Mouse (Mus musculus) MEL (cell line): ENCODE data around the gene Mrpl42. TPM values are rescaled to one million over a fixed set of nuclear protein-coding genes. Genes with fewer than 3 reads are reported as not detected.

Experiments used
- DNase-seq: peaks from one replicate; pipeline ENCODE4 v3.0.0; 2011; ENCODE audit warnings: low read depth, low spot score
- H3K27ac ChIP-seq: 2 replicates; pipeline ENCODE4 v1.5.1; 2012; ENCODE audit warnings: low read depth, mild to moderate bottlenecking, control low read depth, low read length, moderate library complexity; ENCODE audit not compliant: control insufficient read depth
- H3K27me3 ChIP-seq, 2 experiments: fragments of 150-350 bp in 1 of 2; sonication (generic) in 1 of 2; 2 replicates each; pipeline ENCODE4 v1.6.1; 2012; ENCODE audit warnings: low read length in 2 of 2, mild to moderate bottlenecking in 2 of 2, improper control_type of control experiment in 1 of 2, moderate library complexity in 1 of 2; ENCODE audit not compliant: insufficient read depth in 2 of 2, control insufficient read depth in 1 of 2
- H3K36me3 ChIP-seq, 2 experiments: 2 replicates each; pipeline ENCODE4 v1.6.1; 2012 to 2014; ENCODE audit warnings: low read length in 2 of 2, improper control_type of control experiment in 1 of 2, inconsistent platforms in 1 of 2, mild to moderate bottlenecking in 1 of 2; ENCODE audit not compliant: insufficient read depth in 2 of 2, control insufficient read depth in 1 of 2
- H3K4me1 ChIP-seq, 2 experiments: fragments of 150-350 bp in 1 of 2; sonication (generic) in 1 of 2; 2 replicates each; pipeline ENCODE4 v1.6.1; 2012; ENCODE audit warnings: low read length in 2 of 2, improper control_type of control experiment in 1 of 2, mild to moderate bottlenecking in 1 of 2; ENCODE audit not compliant: insufficient read depth in 2 of 2, control insufficient read depth in 1 of 2
- H3K4me3 ChIP-seq, 2 experiments: fragments of 150-350 bp in 1 of 2; sonication (generic) in 1 of 2; 2 replicates each; pipeline ENCODE4 v1.5.1; 2012; ENCODE audit warnings: low read depth in 2 of 2, low read length in 2 of 2, mild to moderate bottlenecking in 2 of 2, moderate library complexity in 2 of 2, control low read depth in 1 of 2, improper control_type of control experiment in 1 of 2; ENCODE audit not compliant: control insufficient read depth in 1 of 2, insufficient read depth in 1 of 2
- H3K79me2 ChIP-seq: 2 replicates; pipeline ENCODE4 v1.6.1; 2012; ENCODE audit warnings: mild to moderate bottlenecking, low read length, moderate library complexity; ENCODE audit not compliant: control insufficient read depth, poor library complexity, insufficient read depth
- H3K9ac ChIP-seq: 2 replicates; pipeline ENCODE4 v1.6.1; 2012; ENCODE audit warnings: low read depth, mild to moderate bottlenecking, control low read depth, low read length, moderate library complexity; ENCODE audit not compliant: control insufficient read depth, poor library complexity, severe bottlenecking
- H3K9me3 ChIP-seq: fragments of 150-350 bp; sonication (generic); replicated peaks from 2 replicates; pipeline ENCODE4 v1.6.1; 2012; ENCODE audit warnings: mild to moderate bottlenecking, low read length, improper control_type of control experiment, moderate library complexity; ENCODE audit not compliant: insufficient read depth
- BHLHE40 ChIP-seq: IDR thresholded peaks from 2 replicates; pipeline ENCODE4 v1.6.1; 2012; ENCODE audit warnings: low read depth, mild to moderate bottlenecking, inconsistent platforms, low read length, improper control_type of control experiment, borderline replicate concordance
- CHD1 ChIP-seq: IDR thresholded peaks from 2 replicates; pipeline ENCODE4 v1.6.1; 2012; ENCODE audit warnings: low read depth, mild to moderate bottlenecking, inconsistent platforms, low read length, improper control_type of control experiment
- CHD2 ChIP-seq: IDR thresholded peaks from 2 replicates; pipeline ENCODE4 v1.6.1; 2011; ENCODE audit warnings: low read length, improper control_type of control experiment
- CTCF ChIP-seq, 3 experiments: IDR thresholded peaks in 2 of 3; conservative IDR thresholded peaks in 1 of 3; 2 replicates each; pipeline ENCODE4 v1.5.1; 2011 to 2012; ENCODE audit warnings: low read length in 3 of 3, low read depth in 2 of 3, mild to moderate bottlenecking in 2 of 3, improper control_type of control experiment in 1 of 3, inconsistent platforms in 1 of 3, mixed read lengths in 1 of 3, moderate library complexity in 1 of 3; ENCODE audit not compliant: control insufficient read depth in 1 of 3, insufficient read depth in 1 of 3, poor library complexity in 1 of 3, severe bottlenecking in 1 of 3
- ELF1 ChIP-seq: IDR thresholded peaks from 2 replicates; pipeline ENCODE4 v1.6.1; 2014; ENCODE audit warnings: low read depth, mild to moderate bottlenecking, inconsistent platforms, low read length, improper control_type of control experiment, moderate library complexity
- EP300 ChIP-seq, 2 experiments: IDR thresholded peaks; 2 replicates each; pipeline ENCODE4 v1.6.1; 2011; ENCODE audit warnings: improper control_type of control experiment in 2 of 2, low read length in 2 of 2, low read depth in 1 of 2, mild to moderate bottlenecking in 1 of 2
- ETS1 ChIP-seq: IDR thresholded peaks from 2 replicates; pipeline ENCODE4 v1.6.1; 2012; ENCODE audit warnings: low read depth, mild to moderate bottlenecking, inconsistent platforms, low read length, improper control_type of control experiment, moderate library complexity
- GABPA ChIP-seq: IDR thresholded peaks from 2 replicates; pipeline ENCODE4 v1.6.1; 2012; ENCODE audit warnings: low read depth, mild to moderate bottlenecking, inconsistent platforms, low read length, improper control_type of control experiment, moderate library complexity
- HCFC1 ChIP-seq: IDR thresholded peaks from 2 replicates; pipeline ENCODE4 v1.6.1; 2012; ENCODE audit warnings: low read depth, mild to moderate bottlenecking, inconsistent platforms, low read length, improper control_type of control experiment, moderate library complexity
- JUND ChIP-seq: IDR thresholded peaks from 2 replicates; pipeline ENCODE4 v1.6.1; 2011; ENCODE audit warnings: low read depth, mild to moderate bottlenecking, improper control_type of control experiment, low read length
- KAT2A ChIP-seq: conservative IDR thresholded peaks from 2 replicates; pipeline ENCODE4 v1.6.1; 2012; ENCODE audit warnings: low read depth, low read length, improper control_type of control experiment, inconsistent platforms
- MAZ ChIP-seq: IDR thresholded peaks from 2 replicates; pipeline ENCODE4 v1.6.1; 2012; ENCODE audit warnings: low read depth, mild to moderate bottlenecking, inconsistent platforms, low read length, improper control_type of control experiment
- MEF2A ChIP-seq: IDR thresholded peaks from 2 replicates; pipeline ENCODE4 v1.6.1; 2014; ENCODE audit warnings: low read depth, mild to moderate bottlenecking, inconsistent platforms, low read length, improper control_type of control experiment; ENCODE audit not compliant: poor library complexity, insufficient replicate concordance, severe bottlenecking; ENCODE audit errors: extremely low read depth
- MXI1 ChIP-seq: IDR thresholded peaks from 2 replicates; pipeline ENCODE4 v1.6.1; 2011; ENCODE audit warnings: mild to moderate bottlenecking, low read depth, low read length, improper control_type of control experiment
- MYB ChIP-seq: IDR thresholded peaks from 2 replicates; pipeline ENCODE4 v1.6.1; 2011; ENCODE audit warnings: mild to moderate bottlenecking, low read depth, low read length, improper control_type of control experiment
- NELFE ChIP-seq: IDR thresholded peaks from 2 replicates; pipeline ENCODE4 v1.6.1; 2011; ENCODE audit warnings: low read depth, low read length, improper control_type of control experiment
- NRF1 ChIP-seq: IDR thresholded peaks from 2 replicates; pipeline ENCODE4 v1.6.1; 2014; ENCODE audit warnings: low read depth, mild to moderate bottlenecking, inconsistent platforms, low read length, improper control_type of control experiment, moderate library complexity; ENCODE audit not compliant: poor library complexity, insufficient read depth, severe bottlenecking
- POLR2A ChIP-seq, 2 experiments: IDR thresholded peaks; 2 replicates each; pipeline ENCODE4 v1.6.1; 2011 to 2012; ENCODE audit warnings: low read length in 2 of 2, mild to moderate bottlenecking in 2 of 2, control low read depth in 1 of 2, improper control_type of control experiment in 1 of 2, low read depth in 1 of 2, moderate library complexity in 1 of 2; ENCODE audit not compliant: control insufficient read depth in 1 of 2, insufficient read depth in 1 of 2, poor library complexity in 1 of 2
- POLR2AphosphoS2 ChIP-seq: IDR thresholded peaks from 2 replicates; pipeline ENCODE4 v1.6.1; 2011; ENCODE audit warnings: low read length, improper control_type of control experiment
- POLR2AphosphoS5 ChIP-seq: IDR thresholded peaks from 2 replicates; pipeline ENCODE4 v1.6.1; 2012; ENCODE audit warnings: low read depth, borderline replicate concordance, mild to moderate bottlenecking, inconsistent platforms, low read length, moderate library complexity, mixed read lengths
- RAD21 ChIP-seq: IDR thresholded peaks from 2 replicates; pipeline ENCODE4 v1.6.1; 2011; ENCODE audit warnings: mild to moderate bottlenecking, low read depth, low read length, improper control_type of control experiment
- SIN3A ChIP-seq: IDR thresholded peaks from 2 replicates; pipeline ENCODE4 v1.6.1; 2012; ENCODE audit warnings: low read length, improper control_type of control experiment, inconsistent platforms
- TCF12 ChIP-seq: IDR thresholded peaks from 2 replicates; pipeline ENCODE4 v1.6.1; 2014; ENCODE audit warnings: low read depth, mild to moderate bottlenecking, inconsistent platforms, low read length, improper control_type of control experiment, moderate library complexity
- UBTF ChIP-seq: IDR thresholded peaks from 2 replicates; pipeline ENCODE4 v1.6.1; 2012; ENCODE audit warnings: low read depth, mild to moderate bottlenecking, inconsistent platforms, low read length, improper control_type of control experiment, moderate library complexity, borderline replicate concordance; ENCODE audit not compliant: insufficient read depth
- USF1 ChIP-seq: IDR thresholded peaks from 2 replicates; pipeline ENCODE4 v1.6.1; 2014; ENCODE audit warnings: low read depth, mild to moderate bottlenecking, inconsistent platforms, low read length, improper control_type of control experiment, moderate library complexity
- USF2 ChIP-seq, 2 experiments: IDR thresholded peaks; 2 replicates each; pipeline ENCODE4 v1.6.1; 2011 to 2012; ENCODE audit warnings: improper control_type of control experiment in 2 of 2, low read length in 2 of 2, borderline replicate concordance in 1 of 2, inconsistent platforms in 1 of 2, low read depth in 1 of 2, mild to moderate bottlenecking in 1 of 2; ENCODE audit not compliant: insufficient read depth in 1 of 2
- ZKSCAN1 ChIP-seq: IDR thresholded peaks from 2 replicates; pipeline ENCODE4 v1.6.1; 2012; ENCODE audit warnings: low read depth, mild to moderate bottlenecking, inconsistent platforms, low read length, improper control_type of control experiment, moderate library complexity
- ZMIZ1 ChIP-seq: IDR thresholded peaks from 2 replicates; pipeline ENCODE4 v1.6.1; 2012; ENCODE audit warnings: low read depth, mild to moderate bottlenecking, inconsistent platforms, low read length, improper control_type of control experiment, moderate library complexity
- polyA plus RNA-seq, 2 experiments: library from polyadenylated mRNA; stranded (reverse) in 1 of 2; unstranded in 1 of 2; fragments of >175 nt in 1 of 2; fragments of >200 nt in 1 of 2; gene quantifications; 2 replicates each; pipeline versions ENCODE4 v1.2.1 to v1.2.4; 2012; ENCODE audit warnings: low replicate concordance in 2 of 2, low read depth in 1 of 2; ENCODE audit not compliant: insufficient read length in 2 of 2, insufficient read depth in 1 of 2, missing spikeins in 1 of 2
- total RNA-seq: library from RNA; depleted of rRNA; stranded (reverse); fragments of 300-350 nt; gene quantifications from 2 replicates; pipeline ENCODE4 v1.2.3, GENCODE M21; 2012

The Mrpl42 gene
- total and polyA plus RNA-seq, 3 experiments = 187 to 1,026 (median 298) TPM

GRCm38 (mm10) chr10:95543377-95543776 lies 41.6 kb upstream of the Mrpl42 start:
- H3K4me1 ChIP-seq = no peaks in the 10 kb centered on the region
- TF ChIP-seq NRF1 = no peak
- TF ChIP-seq ZMIZ1 = no peak
- no peak for TF ChIP-seq EP300 (IDR thresholded peaks at IDR 0.05; ENCODE audit: low read depth in 1 of 2, low read length in 2 of 2)
- TF ChIP-seq ZKSCAN1 = no peak
- no peak for TF ChIP-seq ELF1
- no peak for TF ChIP-seq JUND
- TF ChIP-seq ETS1 = no peak
- no peak for TF ChIP-seq MEF2A
- no peak for TF ChIP-seq TCF12
- no peak for TF ChIP-seq KAT2A
- no peak for TF ChIP-seq USF2 (IDR thresholded peaks at IDR 0.05; ENCODE audit: borderline replicate concordance in 1 of 2, insufficient read depth in 1 of 2, low read depth in 1 of 2, low read length in 2 of 2)
- TF ChIP-seq HCFC1 = no peak
- no peak for TF ChIP-seq CHD2
- TF ChIP-seq NELFE = no peak
- TF ChIP-seq MXI1 = no peak
- no peak for TF ChIP-seq CHD1
- no peak for TF ChIP-seq GABPA
- TF ChIP-seq UBTF = no peak
- no peak for TF ChIP-seq RAD21
- TF ChIP-seq MAZ = no peak
- H3K4me3 ChIP-seq = no peak overlapping the region
- no peaks in the 10 kb centered on the region for H3K9me3 ChIP-seq
- H3K9ac ChIP-seq = no peak overlapping the region
- peaks cover 2 to 7% of the 10 kb centered on the region in 2 experiments; a peak in 3 of 4 replicates for H3K36me3 ChIP-seq
- DNase-seq = no peak
- H3K27ac ChIP-seq = no peak overlapping the region
- H3K27me3 ChIP-seq = no peaks in the 10 kb centered on the region
- H3K79me2 ChIP-seq = peaks cover 19% of the 10 kb centered on the region

DNA sequence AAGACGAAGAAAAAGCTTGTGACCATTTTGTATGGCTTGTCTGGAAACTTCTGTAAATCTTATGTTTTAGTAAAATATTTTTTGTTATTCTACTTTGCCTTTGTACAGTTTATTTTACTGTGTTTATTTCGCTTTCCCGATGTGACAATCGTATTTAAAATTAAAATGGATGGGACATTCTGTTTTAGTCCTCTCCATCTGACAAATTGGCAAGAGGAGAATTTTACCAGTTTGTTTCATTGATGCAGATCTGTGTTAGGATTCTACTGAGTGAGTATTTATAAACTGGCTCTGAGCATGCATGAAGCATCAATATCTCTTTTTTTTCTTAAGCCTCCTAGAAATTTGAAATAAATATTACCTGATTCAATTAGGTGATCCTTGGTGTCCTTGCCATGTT lies 41.2 kb upstream of the Mrpl42 start:
- H3K4me3 ChIP-seq = no peak overlapping the region
- H3K4me1 ChIP-seq = no peaks in the 10 kb centered on the region
- H3K27me3 ChIP-seq = no peaks in the 10 kb centered on the region
- DNase-seq = no peak
- H3K9ac ChIP-seq = no peak overlapping the region
- H3K27ac ChIP-seq = no peak overlapping the region
- peaks cover 3 to 7% of the 10 kb centered on the region in 2 experiments for H3K36me3 ChIP-seq
- TF ChIP-seq EP300 (IDR thresholded peaks at IDR 0.05; ENCODE audit: low read depth in 1 of 2, low read length in 2 of 2) (no peak), CHD2 (no peak), ZKSCAN1 (no peak), NELFE (no peak), MYB (no peak), POLR2A (IDR thresholded peaks at IDR 0.05; ENCODE audit: control insufficient read depth in 1 of 2, insufficient read depth in 1 of 2, low read depth in 1 of 2, low read length in 2 of 2, poor library complexity in 1 of 2) (no peak), CTCF (IDR thresholded peaks at IDR 0.05 in 2 of 3, conservative IDR thresholded peaks at IDR 0.05 in 1 of 3; ENCODE audit: control insufficient read depth in 1 of 3, insufficient read depth in 1 of 3, low read depth in 2 of 3, low read length in 3 of 3, poor library complexity in 1 of 3, severe bottlenecking in 1 of 3) (no peak), SIN3A (no peak), USF1 (no peak), JUND (no peak), MAZ (no peak), POLR2AphosphoS2 (no peak), BHLHE40 (no peak), NRF1 (no peak), POLR2AphosphoS5 (no peak)
- H3K79me2 ChIP-seq = peaks cover 24% of the 10 kb centered on the region
- no peaks in the 10 kb centered on the region for H3K9me3 ChIP-seq
